Mouse (Mus musculus) right cerebral cortex, postnatal 14 days (tissue): ENCODE results near the gene Rbp7.
"Not testable (repeated sequence)": the region's sequence is repeated elsewhere in the genome, so short reads cannot be mapped to it uniquely, and the experiment has no call there.

ENCODE experiments used
- DNase-seq: peaks from one replicate; pipeline ENCODE4 v3.0.0; 2022

The Rbp7 gene

DNA sequence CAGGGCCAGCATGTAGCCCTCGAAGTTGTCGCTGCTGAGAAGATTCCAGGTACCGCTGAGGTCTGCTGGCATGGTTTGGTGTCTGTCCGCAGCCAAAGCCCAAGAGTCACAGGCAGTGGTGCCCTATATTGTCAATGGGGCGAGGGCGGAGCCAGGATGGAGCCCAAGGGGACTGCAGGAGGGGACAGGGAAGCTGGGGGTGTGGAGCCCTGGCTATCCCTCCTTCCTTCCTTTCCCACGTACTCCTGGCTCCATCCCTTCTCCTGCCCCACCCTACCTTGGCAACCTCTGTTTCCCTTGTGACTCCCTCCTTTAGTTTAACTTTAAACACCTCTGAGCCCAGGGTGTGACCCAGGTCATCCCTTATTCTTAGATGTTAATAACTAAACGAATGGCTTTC, at the start of gene Rbp7:
TSS of gene Rbp7 (minus strand) at position 100 of the 400 bp plus-strand sequence.
- no peak for DNase-seq

DNA sequence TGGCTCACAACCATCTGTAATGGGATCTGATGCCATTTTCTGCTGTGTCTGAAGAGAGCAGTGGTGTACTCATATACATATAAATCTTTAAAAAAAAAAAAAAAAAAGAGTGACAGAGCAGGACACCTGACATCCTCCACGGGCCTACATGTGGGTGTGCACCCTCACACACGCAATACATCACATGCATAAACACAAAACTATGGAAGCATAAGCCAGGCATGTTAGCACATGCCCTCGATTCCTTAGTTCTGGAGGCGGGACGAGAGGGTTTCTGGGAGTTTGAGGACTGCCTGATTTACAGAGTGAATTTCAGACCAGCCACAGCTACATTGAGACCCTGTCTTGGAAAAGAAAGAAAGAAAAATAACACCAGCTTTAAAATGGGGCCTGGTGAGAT, 49.6 kb upstream of the Rbp7 start:
- no peak for DNase-seq

DNA sequence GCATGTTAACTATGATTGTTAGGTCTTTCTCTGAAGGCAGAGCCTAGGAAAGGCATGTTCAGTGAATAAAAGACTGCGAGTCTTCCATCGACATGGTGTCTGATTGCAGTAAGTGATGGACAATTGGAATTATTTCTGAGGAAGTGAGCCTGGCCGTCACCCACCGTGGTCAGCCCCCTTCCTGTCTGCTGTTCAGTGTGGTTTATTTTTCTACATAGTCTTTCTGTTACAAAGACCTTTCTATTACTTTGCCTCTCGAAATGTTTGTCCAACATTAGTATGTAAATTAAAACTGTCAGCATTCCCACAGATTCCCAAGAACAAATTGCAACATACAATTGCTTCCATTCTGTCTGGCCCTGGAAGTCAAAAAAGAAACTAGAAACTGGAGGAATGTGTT, 45.0 kb upstream of the Rbp7 start:
- no peak for DNase-seq

DNA sequence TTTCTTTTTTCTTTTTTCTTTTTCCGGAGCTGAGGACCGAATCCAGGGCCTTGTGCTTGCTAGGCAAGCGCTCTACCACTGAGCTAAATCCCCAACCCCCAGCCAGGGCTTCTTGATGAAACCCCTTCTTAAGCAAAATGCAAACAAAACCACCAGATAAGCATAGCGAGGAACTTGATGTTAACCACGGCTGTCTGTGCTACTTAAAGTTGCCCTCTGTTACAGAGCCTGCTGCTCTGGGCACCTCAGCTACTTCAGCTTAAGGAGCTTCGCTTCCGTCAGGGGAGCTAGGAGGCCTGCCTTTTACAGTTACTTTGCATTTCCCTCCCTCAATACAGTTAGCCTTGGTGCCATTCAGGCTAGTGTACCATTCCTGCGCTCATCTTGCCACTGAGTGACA, 44.1 kb upstream of the Rbp7 start:
- DNase-seq = no peak

DNA sequence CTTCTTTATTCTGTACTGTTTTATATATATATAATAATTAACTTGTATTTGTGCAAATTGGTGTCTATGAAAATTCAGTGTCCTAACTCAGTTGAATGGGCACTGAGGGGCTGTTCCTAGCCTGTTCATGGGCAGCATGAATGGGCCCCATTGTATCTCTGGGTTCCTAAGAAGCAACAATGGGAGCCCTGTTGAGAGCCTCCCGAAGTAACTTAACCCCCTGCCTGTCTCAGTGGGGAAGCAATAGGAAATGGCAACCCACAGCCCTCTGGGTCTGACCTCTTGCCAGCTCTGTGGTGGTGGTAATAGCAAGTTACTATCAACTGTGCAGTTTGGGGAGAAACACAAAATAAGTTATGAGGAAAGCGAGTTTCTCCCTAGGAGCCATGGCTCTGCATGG, 41.8 kb upstream of the Rbp7 start:
- no peak for DNase-seq

DNA sequence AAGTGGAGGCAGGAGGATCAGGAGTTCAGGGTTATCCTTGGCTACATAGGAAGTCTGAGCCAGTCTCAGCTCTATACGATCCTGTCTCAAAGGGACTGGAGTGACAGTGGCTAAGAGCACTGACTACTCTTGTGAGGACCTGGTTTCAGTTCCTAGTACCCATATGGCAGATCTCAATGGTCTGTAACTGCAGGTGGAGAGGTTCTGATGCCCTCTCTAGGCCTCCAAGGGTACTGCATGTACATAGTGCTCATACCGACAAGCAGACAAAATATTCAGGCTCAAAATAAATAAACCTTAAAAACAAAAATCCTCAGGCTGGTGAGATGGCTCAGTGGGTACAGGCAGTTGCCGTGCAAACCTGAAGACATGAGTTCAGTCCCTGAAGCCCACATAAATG, 36.4 kb upstream of the Rbp7 start:
- DNase-seq = no peak

DNA sequence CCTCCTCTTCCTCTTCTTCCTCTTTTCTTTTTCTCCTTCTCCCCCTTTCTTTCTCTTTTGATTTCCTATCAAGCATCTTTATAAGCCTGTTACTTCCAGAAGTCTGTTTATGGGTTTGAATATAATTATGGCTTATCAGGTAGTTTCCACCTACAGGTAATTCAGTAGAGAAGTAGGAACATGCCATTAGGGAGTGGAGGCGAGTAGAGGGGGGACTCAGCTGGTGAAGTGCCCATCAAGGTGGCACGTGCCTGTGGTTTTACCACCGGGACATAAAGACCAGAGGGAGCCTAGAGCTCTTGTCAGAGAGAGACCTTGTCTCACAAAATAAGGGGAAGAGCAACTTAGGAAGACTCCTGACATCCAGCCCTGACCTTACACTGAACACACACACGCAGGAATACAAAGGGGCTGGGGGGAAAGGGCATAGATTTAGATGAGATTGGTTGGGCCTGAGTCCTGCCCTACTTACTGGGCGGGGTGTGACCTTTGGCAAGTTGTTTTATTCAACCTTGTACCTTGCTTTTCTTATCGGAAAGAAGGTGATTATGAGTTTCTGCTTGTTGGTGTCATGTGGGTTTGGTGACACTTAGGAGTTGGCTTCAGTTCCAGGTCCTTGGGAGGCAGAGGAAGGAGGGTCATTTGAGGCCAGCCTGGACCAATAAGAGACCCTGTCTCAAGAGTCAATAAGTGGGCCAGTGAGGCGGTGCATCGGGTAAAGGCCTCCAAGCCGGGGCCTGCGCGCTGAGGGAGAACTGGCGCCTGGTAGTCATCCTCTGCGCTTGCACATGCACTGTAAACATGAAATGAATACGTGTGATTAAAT, 34.9 kb upstream of the Rbp7 start:
- no peak for DNase-seq

DNA sequence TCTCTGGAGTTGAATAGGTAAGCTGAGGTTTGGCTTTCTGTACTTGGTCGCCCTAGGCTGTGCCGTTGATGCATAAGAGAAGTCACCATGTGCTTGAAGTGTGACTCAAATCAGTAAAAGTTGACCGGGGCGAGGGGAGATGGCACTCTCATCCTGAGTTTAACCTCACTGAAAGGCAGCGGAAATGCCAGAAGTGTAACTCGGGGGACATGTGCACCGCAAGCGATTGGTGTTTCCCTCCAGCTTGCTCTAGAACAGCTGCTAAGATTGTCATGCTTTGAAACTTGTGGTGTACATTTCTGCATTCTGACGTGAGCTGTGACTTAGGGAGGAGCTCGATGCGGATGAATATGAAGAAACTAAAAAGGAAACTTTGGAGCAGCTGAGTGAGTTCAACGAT, 33.0 kb upstream of the Rbp7 start:
- DNase-seq = no peak

DNA sequence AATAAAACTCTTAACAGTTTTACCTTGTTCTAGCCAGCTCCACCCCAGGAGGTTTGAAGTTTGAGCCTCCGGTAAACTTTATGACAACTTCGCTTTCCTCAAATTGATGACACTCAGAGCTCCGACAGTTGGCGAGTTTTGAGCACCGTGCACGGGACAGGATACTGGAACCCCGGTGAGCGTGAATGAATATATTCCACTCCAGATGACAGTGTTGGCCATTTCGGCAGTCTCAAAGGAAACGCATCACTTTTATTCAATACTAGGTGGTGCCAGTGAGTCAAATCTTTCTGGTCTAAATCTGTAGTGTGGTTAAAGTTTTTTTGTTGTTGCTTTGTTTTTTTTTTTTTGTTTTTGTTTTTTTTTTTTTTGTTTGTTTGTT, 31.0 kb upstream of the Rbp7 start:
- no peak for DNase-seq

DNA sequence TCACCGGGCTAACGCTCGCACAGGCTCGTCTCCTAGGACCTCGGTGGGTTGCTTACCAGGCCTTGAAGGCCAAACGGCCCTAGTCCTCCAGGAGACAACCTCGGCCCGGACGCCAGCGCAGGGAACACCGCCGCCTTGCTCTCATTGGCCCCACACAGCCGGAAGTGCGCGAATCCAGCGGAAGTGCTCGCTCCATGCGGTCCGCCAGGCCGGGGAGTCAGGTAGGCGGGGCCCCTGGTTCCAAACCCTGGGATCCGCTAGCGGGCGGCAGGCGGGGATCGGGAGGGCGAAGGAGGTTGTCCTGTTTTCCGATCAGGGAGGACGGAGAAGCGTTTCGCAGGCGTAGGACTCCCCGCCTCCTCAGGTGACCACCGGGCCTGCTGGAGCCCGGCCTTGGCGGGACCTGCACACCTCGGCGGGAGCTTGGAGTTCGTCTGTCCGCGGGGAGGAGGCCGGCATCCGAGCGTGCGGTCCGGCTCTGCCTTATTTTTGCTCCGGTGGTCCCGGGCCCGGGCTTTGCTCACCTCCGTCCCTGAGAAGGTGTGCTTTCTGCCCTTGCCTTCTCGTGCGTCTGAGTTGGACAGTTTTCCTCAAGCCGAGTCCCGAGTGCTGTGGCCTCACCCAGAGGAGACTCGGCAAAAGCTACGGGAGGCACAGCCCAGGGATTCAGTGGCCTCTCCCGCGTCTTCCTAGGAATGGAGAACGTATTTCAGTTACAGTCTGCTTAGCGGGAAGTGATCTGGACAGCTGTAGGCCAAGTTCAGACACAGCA, 30.5 kb upstream of the Rbp7 start, which contains the start of the genes Nmnat1 and Lzic:
TSS of gene Nmnat1 (minus strand) at position 150 of the 772 bp plus-strand sequence.
TSS of gene Lzic (plus strand) at position 177 of the 772 bp plus-strand sequence.
- DNase-seq = peak; percentile 95

DNA sequence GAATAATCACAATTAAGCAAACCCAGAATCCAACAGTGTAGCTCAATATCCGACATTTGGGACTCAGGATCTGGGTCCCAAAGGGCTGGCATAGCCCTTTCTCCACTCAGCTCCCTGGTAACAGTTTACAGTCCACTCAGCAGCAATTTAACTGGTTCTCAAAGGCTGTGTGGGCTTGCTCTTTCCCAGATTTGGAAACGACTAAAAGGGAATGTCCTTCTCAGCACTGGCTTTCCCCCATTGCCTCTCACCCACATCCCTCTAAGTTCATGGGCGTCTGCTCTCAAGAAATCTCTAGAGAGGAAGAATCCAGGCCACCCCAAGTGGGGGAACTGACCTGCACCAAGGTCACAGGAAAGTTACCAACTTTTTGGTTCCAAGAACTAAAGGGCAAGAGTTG, 29.8 kb upstream of the Rbp7 start:
- no peak for DNase-seq

DNA sequence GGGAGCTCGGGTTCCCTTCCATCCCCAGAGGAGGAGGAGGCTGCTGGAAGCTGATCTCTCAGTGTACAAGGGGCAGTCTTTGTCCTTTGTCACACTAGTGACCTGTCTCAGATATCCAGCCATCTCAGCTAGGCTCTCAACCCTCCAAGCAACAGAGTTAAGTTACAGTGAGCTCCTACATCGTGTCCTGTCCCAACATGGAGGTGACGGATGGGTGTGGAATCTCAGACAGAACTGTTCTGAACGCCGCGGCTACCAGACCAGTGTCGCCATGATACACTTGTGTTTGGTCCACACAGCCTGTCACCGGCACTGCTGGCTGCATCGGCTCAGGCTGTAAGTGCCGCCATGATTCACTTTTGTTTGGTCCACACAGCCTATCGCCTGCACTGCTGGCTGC, 22.3 kb upstream of the Rbp7 start, which contains the start of gene Tmem274:
TSS of gene Tmem274 (plus strand) at position 301 of the 400 bp plus-strand sequence.
- no peak for DNase-seq

DNA sequence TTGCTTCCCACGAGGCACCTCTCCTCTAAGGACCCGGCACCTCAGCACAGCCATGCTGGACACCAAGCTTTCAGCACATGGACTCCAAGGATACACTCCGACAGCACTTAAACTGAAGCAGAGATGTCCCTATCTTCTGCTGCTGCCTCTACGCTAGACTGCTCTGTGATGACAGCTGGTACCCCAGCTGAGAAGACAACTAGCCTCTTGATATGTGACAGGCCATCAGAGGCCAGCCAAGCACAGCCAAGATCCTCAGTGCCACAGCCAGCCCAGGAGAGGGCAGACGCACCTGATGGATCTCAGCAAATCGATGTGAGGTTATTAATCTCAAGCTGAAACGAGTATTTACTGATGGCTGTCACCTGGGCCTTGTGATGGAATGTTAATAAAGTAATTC, 20.3 kb upstream of the Rbp7 start:
- no peak for DNase-seq

DNA sequence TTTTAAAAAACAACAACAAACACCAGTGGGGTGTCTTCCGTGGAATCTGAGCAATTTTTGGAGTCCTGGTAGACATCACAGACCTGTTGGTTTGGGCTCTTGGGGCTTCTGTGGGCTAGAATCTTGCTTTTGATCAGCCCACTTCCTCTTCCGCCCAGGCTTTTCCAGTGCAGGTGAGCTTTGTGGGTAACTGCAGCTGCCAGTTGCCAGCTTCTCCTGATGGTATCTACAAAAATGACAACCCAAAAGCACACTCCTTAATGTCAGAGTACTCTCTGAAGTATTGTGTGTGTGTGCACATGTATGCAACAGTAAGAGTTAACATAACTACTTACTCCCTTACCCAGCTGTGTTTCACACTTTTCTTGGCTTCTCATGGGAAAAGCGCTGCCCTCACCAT, 14.8 kb upstream of the Rbp7 start:
- no peak for DNase-seq

DNA sequence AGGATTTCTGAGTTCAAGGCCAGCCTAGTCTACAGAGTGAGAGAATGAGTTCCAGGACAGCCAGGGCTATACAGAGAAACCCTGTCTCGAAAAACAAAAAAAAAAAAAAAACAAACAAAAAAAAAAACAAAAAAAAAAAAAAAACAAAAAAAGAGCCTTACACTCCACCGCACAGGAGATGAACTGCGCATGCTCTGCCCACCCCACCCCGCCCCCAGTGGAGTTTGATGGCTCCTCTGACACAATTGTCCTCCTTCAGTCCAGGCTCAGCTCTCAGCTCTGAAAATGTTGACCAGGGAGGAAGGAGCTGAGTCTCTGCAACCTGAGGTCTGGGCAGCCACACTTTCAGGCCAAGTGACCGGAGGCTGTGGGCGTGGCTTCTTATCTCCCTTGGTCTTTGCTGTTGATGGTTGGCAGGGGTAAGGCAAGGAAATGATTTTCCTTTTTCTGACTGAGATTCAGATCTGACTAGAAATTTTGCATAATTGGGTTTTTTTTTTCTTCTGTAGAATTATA, 8.7 kb upstream of the Rbp7 start:
- DNase-seq = no peak

DNA sequence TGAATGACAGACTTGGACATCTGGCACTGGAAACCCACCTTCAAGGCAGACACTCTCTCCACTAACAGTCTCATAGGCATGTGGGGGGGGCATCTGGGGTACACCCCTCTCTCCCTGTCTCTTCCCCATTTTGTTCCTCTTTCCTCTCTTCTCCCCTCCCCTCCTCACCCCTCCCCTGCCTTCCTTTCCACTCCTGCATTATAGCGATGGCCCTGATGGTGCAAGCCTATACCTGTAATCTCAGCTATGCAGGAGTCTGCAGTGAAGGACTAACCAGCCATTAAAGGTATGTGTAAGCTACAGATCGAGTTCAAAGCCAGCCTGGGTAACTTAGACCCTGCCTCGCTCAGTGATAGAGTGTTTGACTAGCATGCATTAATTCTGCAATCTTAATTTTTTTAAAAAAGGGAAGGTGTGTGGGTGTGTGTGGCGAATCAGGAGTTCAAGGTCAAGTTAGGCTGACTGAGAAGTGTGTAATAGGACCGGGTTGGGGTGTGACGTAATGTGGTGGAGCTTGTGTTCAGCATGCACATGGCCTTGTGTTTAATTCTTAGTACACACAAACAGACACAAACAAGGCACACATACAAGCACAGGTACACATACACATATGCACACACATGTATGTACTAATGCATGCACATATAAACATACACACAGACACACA, 7.7 kb upstream of the Rbp7 start:
- DNase-seq = no peak

DNA sequence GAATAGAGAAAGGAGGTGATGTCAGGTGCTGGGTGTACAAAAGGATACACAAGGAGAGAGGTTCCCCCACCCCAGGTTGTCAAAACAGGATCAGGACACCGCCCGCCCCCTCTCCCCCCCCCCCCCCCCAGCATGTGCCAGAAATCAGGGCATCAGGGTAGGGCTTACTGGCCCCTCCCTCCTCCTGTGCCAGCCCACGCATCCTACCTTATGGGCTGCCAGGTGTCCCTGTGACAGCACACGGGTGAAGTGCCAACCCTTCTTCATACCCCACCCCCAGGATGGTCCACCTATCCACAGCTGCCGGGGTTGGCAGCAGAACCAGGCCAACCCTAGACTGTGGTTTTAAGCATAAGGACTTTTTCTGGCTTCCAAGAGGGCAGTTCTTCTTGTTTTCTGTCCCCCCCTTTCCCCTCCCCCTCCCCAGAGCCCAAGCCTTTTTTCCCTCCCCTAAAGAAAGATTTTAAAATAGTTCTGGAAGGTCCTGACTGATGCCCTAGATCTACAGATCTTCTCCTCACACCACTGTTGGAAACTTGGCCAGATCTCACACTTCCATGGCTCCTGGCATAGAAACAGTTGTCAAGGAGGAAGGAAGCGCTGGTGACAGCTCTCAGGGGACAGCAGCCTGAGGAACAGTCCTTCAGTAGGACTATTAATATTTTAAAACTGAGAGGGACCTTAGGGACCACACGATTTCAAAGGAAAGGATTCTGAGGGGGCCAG, 7.0 kb upstream of the Rbp7 start:
- DNase-seq = no peak

DNA sequence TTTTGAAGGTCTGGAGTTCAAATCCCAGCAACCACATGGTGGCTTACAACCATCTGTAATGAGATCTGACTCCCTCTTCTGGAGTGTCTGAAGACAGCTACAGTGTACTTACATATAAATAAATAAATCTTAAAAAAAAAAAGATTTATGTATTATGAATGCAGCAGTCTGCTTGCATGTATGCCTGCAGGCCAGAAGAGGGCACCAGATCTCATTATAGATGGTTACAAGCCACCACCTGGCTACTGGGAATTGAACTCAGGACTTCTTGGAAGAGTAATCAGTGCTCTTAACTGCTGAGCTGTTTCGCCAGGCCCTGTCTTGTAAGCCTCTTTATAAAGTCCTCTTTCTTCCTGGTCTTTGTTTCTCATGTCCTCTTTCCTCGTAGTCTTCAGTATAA, 5.7 kb upstream of the Rbp7 start:
- not testable (repeated sequence) for DNase-seq

DNA sequence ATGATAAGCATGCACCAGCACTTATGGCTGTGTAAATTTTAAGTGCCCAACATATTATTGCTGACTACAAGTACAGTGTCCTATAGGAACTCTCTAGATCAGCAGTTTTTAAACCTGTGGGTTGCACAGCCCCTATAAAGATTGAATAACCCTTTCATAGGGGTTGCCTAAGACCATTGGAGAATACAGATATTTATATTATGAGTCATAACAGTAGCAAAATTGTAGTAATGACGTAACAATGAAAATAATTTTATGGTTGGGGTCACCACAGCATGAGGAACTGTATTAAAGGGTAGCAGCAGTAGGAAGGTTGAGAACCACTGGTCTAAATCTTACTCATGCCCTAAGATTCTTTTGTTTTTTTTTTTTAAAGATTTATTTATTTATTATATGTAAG, 4.6 kb upstream of the Rbp7 start:
- DNase-seq = no peak

DNA sequence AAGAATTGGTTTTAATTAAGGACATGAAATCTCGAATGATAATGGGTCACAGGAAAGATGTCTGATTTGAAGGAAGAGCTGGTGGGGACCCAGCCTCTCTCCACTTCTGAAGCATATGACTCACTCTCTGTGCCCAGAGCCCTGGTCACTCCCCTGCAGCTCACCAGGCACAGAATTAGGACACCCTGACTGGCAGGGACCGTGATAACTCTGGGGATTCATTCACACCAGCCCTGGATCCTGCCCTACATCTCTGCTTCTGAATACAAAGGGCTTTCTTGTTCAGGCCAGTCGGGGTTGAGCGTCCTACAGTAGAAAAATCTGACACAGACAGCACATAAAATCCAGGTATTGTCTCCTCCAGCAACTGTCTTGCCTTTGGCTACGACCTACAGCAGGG, 3.7 kb upstream of the Rbp7 start:
- DNase-seq = no peak

DNA sequence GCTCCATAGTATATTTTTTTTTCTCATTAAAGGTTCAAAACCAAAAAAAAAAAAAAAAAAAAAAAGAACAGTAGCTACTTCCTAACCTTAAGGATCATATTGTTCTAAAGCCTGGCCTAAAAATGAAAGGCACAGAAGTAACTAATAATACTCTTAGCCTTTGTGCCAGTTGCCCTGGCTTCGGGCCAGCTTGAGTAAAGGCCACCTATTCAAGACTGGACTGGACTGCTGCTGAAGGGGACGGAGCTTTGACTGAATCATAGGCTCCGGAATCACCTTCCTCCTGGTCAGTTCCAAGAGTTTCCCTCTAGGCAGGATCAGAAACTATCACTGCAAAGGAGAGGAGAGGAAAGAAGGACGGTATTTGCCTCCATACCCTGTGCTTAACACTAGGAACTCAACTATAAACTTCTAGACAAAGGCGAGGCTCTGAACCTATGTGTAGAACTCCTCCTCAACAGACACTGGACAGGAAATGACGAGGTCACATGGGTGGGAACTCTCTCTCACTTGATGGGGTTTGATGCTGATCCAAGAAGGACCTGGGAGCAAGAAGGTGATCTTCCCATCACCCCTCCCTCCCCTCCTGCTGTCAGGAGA, 3.2 kb upstream of the Rbp7 start:
- no peak for DNase-seq

DNA sequence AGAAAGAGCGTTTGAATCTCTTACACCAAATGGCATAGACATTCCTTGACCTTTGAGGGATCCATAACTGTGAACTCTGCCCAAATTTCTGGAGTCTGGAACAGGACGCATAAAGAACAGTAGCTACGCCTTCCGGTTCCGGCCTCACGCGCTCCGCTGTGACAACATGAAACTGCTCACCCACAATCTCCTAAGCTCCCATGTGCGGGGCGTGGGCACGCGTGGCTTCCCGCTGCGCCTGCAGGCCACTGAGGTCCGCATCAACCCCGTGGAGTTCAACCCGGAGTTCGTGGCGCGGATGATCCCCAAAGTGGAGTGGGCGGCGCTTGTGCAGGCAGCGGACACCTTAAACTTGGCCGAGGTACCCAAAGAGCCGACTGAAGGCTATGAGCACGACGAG, 2.4 kb upstream of the Rbp7 start:
- not testable (repeated sequence) for DNase-seq
